Mouse (Mus musculus) stomach, postnatal 0 days (tissue): ENCODE measurements around the gene Gm11938.

ENCODE experiments used
- CTCF ChIP-seq: IDR thresholded peaks from 2 replicates; pipeline ENCODE4 v1.5.1; 2016; ENCODE audit warnings: antibody characterized with exemption, low read depth, mild to moderate bottlenecking, moderate library complexity
- EP300 ChIP-seq: optimal IDR thresholded peaks from 2 replicates; pipeline ENCODE3; 2016; ENCODE audit warnings: antibody characterized with exemption

DNA sequence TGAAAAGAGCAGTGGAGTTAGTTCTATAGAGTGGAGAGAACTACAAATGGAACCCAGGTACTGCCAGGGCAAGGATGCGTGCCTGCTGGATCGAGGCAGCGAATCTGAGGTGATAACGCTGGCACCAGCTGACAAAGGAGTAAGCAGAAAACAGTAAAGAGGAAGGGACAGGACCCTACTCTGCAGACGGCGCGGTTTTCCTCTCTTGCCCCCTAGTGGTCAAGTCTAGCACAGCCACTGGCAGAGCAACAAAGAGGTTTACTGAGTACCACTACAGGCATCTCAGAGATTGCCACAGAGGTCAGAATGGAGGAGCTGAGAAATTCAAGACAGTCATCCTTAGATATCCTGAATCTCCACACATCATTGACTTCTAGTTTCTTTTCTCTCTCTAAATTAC lies 29.0 kb downstream of the Gm11938 start:
- TF ChIP-seq CTCF (peak; percentile 95), EP300 (no peak)
